Mouse (Mus musculus) heart, embryonic 16.5 days (tissue): ENCODE data around the gene Azi2. TPM values are rescaled to one million over a fixed set of nuclear protein-coding genes. Genes with fewer than 3 reads are reported as not detected.

Experiments
- ATAC-seq: fragments of 200-750 bp; cut with Nextera tagmentation; replicated peaks from 2 replicates; pipeline ENCODE4 v1.8.0; 2017; ENCODE audit warnings: moderate number of reproducible peaks; ENCODE audit not compliant: insufficient read depth, low FRiP score; ENCODE audit errors: extremely low read depth
- H3K27ac ChIP-seq: fragments of 300-500 bp; sonication (generic); 2 replicates; pipeline ENCODE4 v1.5.1; 2014; ENCODE audit warnings: mild to moderate bottlenecking, low read length, control low read depth, moderate library complexity
- H3K27me3 ChIP-seq: fragments of 300-500 bp; sonication (generic); 2 replicates; pipeline ENCODE4 v1.6.1; 2014; ENCODE audit warnings: low read length, mixed read lengths; ENCODE audit not compliant: control insufficient read depth, insufficient read depth
- H3K36me3 ChIP-seq: fragments of 300-500 bp; sonication (generic); 2 replicates; pipeline ENCODE4 v1.6.1; 2014; ENCODE audit not compliant: control insufficient read depth, insufficient read depth
- H3K4me1 ChIP-seq: fragments of 300-500 bp; sonication (generic); 2 replicates; pipeline ENCODE4 v1.6.1; 2014; ENCODE audit warnings: low read length, mixed read lengths; ENCODE audit not compliant: control insufficient read depth, insufficient read depth
- H3K4me2 ChIP-seq: fragments of 300-500 bp; sonication (generic); 2 replicates; pipeline ENCODE4 v1.6.1; 2014; ENCODE audit warnings: low read depth, mild to moderate bottlenecking, control low read depth, low read length
- H3K4me3 ChIP-seq: fragments of 300-500 bp; sonication (generic); 2 replicates; pipeline ENCODE4 v1.5.1; 2014; ENCODE audit warnings: mild to moderate bottlenecking, control low read depth, low read length
- H3K9ac ChIP-seq: fragments of 300-500 bp; sonication (generic); 2 replicates; pipeline ENCODE4 v1.6.1; 2014; ENCODE audit warnings: low read length, control low read depth
- H3K9me3 ChIP-seq: fragments of 300-500 bp; sonication (generic); replicated peaks from 2 replicates; pipeline ENCODE4 v1.6.1; 2016; ENCODE audit warnings: low read length; ENCODE audit not compliant: control insufficient read depth
- WGBS: fragments of 180-500 bp; shearing (Covaris S2); extraction: QIAGEN DNeasy Blood & Tissue Kit; methylation state at CpG from one replicate; pipeline ENCODE4 v1.1.7; 2014; 5-methylcytosine and 5-hydroxymethylcytosine counted together
- polyA plus RNA-seq: library from polyadenylated mRNA; unstranded; fragments of >200 nt; fragmentation: Nextera tagmentation; extraction: Ambion mirVana; gene quantifications from 2 replicates; pipeline ENCODE4 v1.2.1, GENCODE M21; 2015

The Azi2 gene
- polyA plus RNA-seq, 1 experiment from 2014 or later: 71.5 TPM

- peaks cover 13% of the 10 kb centered on the region; the same call in 1 of the 2 replicates for H3K36me3 ChIP-seq
- H3K9ac ChIP-seq: no peak overlapping the region
- H3K4me1 ChIP-seq: no peaks in the 10 kb centered on the region
- H3K4me2 ChIP-seq: no peak overlapping the region
- ATAC-seq: no peak
- H3K4me3 ChIP-seq: no peak overlapping the region
- WGBS: 92% methylated on average over 6 of the region's 6 CpGs
- no peak overlapping the region for H3K27ac ChIP-seq
- no peaks in the 10 kb centered on the region for H3K27me3 ChIP-seq
- H3K9me3 ChIP-seq: no peaks in the 10 kb centered on the region
Measured at GRCm38 (mm10) chr9:118070442-118070841, 30.1 kb downstream of the Azi2 start.

GRCm38 (mm10) chr9:118071337-118071736, 31.0 kb downstream of the Azi2 start:
- no peaks in the 10 kb centered on the region for H3K4me1 ChIP-seq
- no peak overlapping the region for H3K9ac ChIP-seq
- H3K27ac ChIP-seq: no peak overlapping the region
- no peak for ATAC-seq
- H3K27me3 ChIP-seq: no peaks in the 10 kb centered on the region
- no peak overlapping the region for H3K4me2 ChIP-seq
- WGBS: 72% methylated on average over 3 of the region's 3 CpGs
- H3K36me3 ChIP-seq: peaks cover 13% of the 10 kb centered on the region; the same call in 1 of the 2 replicates
- no peak overlapping the region for H3K4me3 ChIP-seq
- no peaks in the 10 kb centered on the region for H3K9me3 ChIP-seq

- no peaks in the 10 kb centered on the region for H3K9me3 ChIP-seq
- no peak for ATAC-seq
- H3K27ac ChIP-seq: no peak overlapping the region
- peaks cover 13% of the 10 kb centered on the region; the same call in 1 of the 2 replicates for H3K36me3 ChIP-seq
- 70% methylated on average over 5 of the region's 5 CpGs for WGBS
- H3K4me3 ChIP-seq: no peak overlapping the region
- no peaks in the 10 kb centered on the region for H3K27me3 ChIP-seq
- H3K4me1 ChIP-seq: no peaks in the 10 kb centered on the region
- no peak overlapping the region for H3K9ac ChIP-seq
- H3K4me2 ChIP-seq: no peak overlapping the region
Measured at GRCm38 (mm10) chr9:118072101-118072500, 31.8 kb downstream of the Azi2 start.

GRCm38 (mm10) chr9:118073358-118073757, 33.1 kb downstream of the Azi2 start:
- Histone ChIP-seq H3K9me3 (no peaks in the 10 kb centered on the region), H3K4me1 (no peaks in the 10 kb centered on the region), H3K9ac (no peak overlapping the region), H3K4me2 (no peak overlapping the region), H3K36me3 (peaks cover 8% of the 10 kb centered on the region; the same call in 1 of the 2 replicates), H3K4me3 (no peak overlapping the region), H3K27me3 (no peaks in the 10 kb centered on the region), H3K27ac (no peak overlapping the region)
- no peak for ATAC-seq
- WGBS: 82% methylated on average over 3 of the region's 3 CpGs

GRCm38 (mm10) chr9:118082575-118083431, 42.5 kb downstream of the Azi2 start:
- Histone ChIP-seq H3K36me3 (no peaks in the 10 kb centered on the region), H3K27me3 (no peaks in the 10 kb centered on the region), H3K9me3 (no peaks in the 10 kb centered on the region), H3K27ac (peak overlapping the region; percentile 27), H3K9ac (peak overlapping the region; percentile 46), H3K4me2 (peak overlapping the region; percentile 66), H3K4me3 (peak overlapping the region; percentile 42), H3K4me1 (peaks cover 9% of the 10 kb centered on the region)
- 28% methylated on average over 22 of the region's 22 CpGs for WGBS
- peak; percentile 69; the same call in 1 of the 2 replicates for ATAC-seq

GRCm38 (mm10) chr9:118083834-118084233, 43.5 kb downstream of the Azi2 start:
- H3K4me1 ChIP-seq: peaks cover 9% of the 10 kb centered on the region
- H3K9me3 ChIP-seq: no peaks in the 10 kb centered on the region
- ATAC-seq: no peak
- no peak overlapping the region for H3K27ac ChIP-seq
- no peaks in the 10 kb centered on the region for H3K27me3 ChIP-seq
- no peak overlapping the region for H3K9ac ChIP-seq
- 85% methylated on average over 4 of the region's 4 CpGs for WGBS
- no peak overlapping the region for H3K4me2 ChIP-seq
- H3K36me3 ChIP-seq: no peaks in the 10 kb centered on the region
- no peak overlapping the region for H3K4me3 ChIP-seq

GRCm38 (mm10) chr9:118099395-118099794, 59.1 kb downstream of the Azi2 start:
- ATAC-seq: no peak
- H3K4me1 ChIP-seq: peaks cover 4% of the 10 kb centered on the region; the same call in 1 of the 2 replicates
- no peaks in the 10 kb centered on the region for H3K27me3 ChIP-seq
- no peak overlapping the region for H3K27ac ChIP-seq
- no peaks in the 10 kb centered on the region for H3K36me3 ChIP-seq
- H3K4me3 ChIP-seq: no peak overlapping the region
- H3K9me3 ChIP-seq: no peaks in the 10 kb centered on the region
- H3K4me2 ChIP-seq: no peak overlapping the region
- 38% methylated on average over 4 of the region's 4 CpGs for WGBS
- no peak overlapping the region for H3K9ac ChIP-seq

GRCm38 (mm10) chr9:118100484-118100883, 60.2 kb downstream of the Azi2 start:
- H3K36me3 ChIP-seq: no peaks in the 10 kb centered on the region
- H3K27ac ChIP-seq: no peak overlapping the region
- no peaks in the 10 kb centered on the region for H3K9me3 ChIP-seq
- H3K4me1 ChIP-seq: peaks cover 4% of the 10 kb centered on the region; the same call in 1 of the 2 replicates
- H3K4me2 ChIP-seq: no peak overlapping the region
- WGBS: 98% methylated on average over 2 of the region's 2 CpGs
- H3K9ac ChIP-seq: no peak overlapping the region
- no peaks in the 10 kb centered on the region for H3K27me3 ChIP-seq
- ATAC-seq: no peak
- H3K4me3 ChIP-seq: no peak overlapping the region

- Histone ChIP-seq H3K36me3 (no peaks in the 10 kb centered on the region), H3K4me2 (no peak overlapping the region), H3K4me3 (no peak overlapping the region), H3K27me3 (no peaks in the 10 kb centered on the region), H3K9me3 (no peaks in the 10 kb centered on the region), H3K27ac (no peak overlapping the region), H3K4me1 (peaks cover 4% of the 10 kb centered on the region; the same call in 1 of the 2 replicates), H3K9ac (no peak overlapping the region)
- ATAC-seq: no peak
- WGBS: 89% methylated on average over 2 of the region's 2 CpGs
Measured at GRCm38 (mm10) chr9:118101802-118102201, 61.5 kb downstream of the Azi2 start.
